Mouse (Mus musculus): ENCODE data around the gene Prcd.
"Not testable (repeated sequence)": the region's sequence is repeated elsewhere in the genome, so short reads cannot be mapped to it uniquely, and the experiment has no call there.

Gene Prcd

GRCm38 (mm10) chr11:116648213-116648921 lies 5.0 kb upstream of the Prcd start:
- DNase-seq (ENCODE audit: low spot score in 2 of 2), result peak; percentile 86 to 89

GRCm38 (mm10) chr11:116648976-116649375 lies 4.4 kb upstream of the Prcd start:
- no peak for DNase-seq (ENCODE audit: low spot score in 2 of 2)

DNA sequence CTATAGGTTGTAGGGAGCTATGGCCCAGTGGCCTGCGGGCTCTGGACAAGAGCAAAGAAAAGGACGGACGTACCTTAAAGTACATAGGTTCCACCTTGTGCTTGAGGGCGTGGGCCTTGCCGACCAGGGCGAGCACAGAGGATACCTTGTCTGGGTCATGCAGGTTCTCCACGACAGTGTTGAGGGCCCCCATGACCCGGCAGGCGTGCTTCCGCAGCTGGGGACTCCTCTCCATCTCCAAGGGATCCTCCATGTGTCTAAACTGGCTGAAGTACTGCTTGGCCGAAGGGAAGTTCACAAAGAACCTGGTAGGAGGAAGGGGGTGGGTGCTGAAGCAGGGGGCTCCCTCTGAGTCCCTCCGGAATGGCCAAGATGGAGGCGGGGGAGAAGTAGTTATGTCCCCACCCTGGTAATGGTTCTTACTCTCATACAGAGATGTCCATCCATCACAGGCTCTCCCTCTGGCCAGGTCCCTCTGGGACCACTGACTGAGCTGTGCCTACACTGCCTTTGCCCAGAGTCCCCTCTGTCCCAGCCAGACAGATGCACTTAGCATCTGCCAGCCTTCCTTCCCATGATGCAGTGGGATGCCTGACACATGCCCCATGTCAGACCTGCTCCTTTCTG lies 3.5 kb upstream of the Prcd start:
- no peak for DNase-seq (ENCODE audit: low spot score in 2 of 2)

DNA sequence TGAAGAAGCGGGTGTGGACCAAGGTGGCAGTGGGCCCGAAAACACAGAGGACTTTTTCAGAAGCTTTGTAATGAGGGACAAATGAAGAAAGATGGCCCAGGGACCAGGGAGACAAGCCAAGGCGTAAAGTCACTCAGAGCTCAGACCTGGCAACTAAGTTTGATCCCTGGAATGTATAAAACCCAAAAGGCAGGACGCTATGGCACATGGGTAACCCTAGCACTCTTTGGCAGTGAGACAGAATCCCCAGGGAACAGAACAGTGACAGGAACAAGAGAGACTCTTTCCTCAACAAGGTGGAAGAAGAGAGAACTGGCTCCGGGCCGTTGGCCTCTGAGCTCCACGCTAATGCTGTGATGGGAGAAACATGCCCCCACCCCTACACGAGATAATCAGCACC lies 2.5 kb upstream of the Prcd start:
- DNase-seq (ENCODE audit: low spot score in 2 of 2), result no peak

- no peak for DNase-seq (ENCODE audit: low spot score in 2 of 2)
Observed at GRCm38 (mm10) chr11:116651339-116651738, 2.0 kb upstream of the Prcd start.

DNA sequence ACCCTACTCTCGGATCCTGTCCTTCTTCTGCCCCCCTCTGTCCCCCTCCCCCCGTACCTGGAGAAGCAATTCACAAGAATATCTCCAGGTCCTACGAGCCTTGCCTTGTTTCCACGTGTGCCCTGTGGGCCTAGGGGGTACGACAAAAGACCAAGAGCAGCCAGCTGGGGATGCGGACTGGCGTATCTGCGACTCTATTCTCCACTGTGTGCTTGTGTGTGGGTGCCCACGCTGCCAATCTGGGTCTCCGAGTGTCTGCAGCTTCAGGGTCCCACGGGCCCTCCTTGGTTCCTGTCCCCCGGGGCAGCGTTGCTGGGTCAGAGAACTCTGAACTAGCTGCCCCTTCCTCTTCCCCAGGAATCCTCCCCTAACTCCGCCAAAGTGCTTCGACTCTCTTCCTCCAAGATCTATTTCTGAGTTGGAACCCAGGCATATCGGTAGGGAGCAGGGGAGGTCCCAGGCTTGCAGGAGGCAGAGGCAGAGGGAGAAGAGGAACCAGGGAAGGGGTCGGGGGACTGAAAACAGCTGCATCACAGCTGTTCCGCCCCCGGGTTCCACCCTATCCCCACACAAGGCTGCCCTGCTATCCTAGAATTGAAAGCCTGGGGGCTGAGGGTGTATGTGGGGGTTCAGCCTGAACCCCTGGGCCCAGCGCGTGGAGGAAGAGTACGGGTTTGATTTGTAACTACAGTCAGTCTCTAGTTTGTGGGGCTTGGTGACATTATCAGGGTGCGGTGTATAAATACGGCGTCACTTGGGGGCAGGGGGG lies 820 bp upstream of the Prcd start:
- DNase-seq (ENCODE audit: low spot score in 2 of 2), result no peak

- DNase-seq (ENCODE audit: low spot score in 2 of 2), result no peak
Observed at GRCm38 (mm10) chr11:116653709-116654221, 431 bp downstream of the Prcd start.

- DNase-seq (ENCODE audit: low spot score in 2 of 2), result peak; percentile 59 to 62
Observed at GRCm38 (mm10) chr11:116654255-116654821, 1.0 kb downstream of the Prcd start, which contains the start of gene Cygb. Cygb (minus strand) TSS chr11:116654313.

GRCm38 (mm10) chr11:116656348-116657191 lies 3.2 kb downstream of the Prcd start:
- no peak for DNase-seq (ENCODE audit: low spot score in 2 of 2)

- DNase-seq (ENCODE audit: low spot score in 2 of 2), result peak; percentile 95 to 97
Observed at GRCm38 (mm10) chr11:116657311-116658223, 4.2 kb downstream of the Prcd start.

DNA sequence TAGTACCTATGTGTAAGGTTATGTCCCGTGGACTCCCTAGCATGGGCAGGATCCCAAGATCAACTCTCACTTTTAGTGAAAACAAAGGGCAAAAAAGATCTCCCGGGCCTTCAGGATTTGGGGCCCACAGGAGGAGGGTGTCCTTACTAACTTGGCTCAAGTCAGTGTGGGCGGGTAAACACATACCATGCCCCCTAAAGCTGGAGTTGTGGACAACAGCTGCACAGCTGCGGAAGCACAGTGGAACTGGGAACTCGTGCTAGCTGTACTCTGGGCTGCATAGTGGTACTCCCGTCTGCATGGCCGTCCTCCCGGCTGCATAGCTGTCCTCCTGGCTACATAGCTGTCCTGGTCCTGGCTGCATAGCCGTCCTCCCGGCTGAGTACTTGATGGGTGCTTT lies 4.9 kb downstream of the Prcd start:
- no peak for DNase-seq (ENCODE audit: low spot score in 2 of 2)

- no peak for DNase-seq (ENCODE audit: low spot score in 2 of 2)
Observed at GRCm38 (mm10) chr11:116659027-116659621, 5.8 kb downstream of the Prcd start.

- no peak for DNase-seq (ENCODE audit: low spot score in 2 of 2)
Observed at GRCm38 (mm10) chr11:116660181-116660580, 6.8 kb downstream of the Prcd start.

DNA sequence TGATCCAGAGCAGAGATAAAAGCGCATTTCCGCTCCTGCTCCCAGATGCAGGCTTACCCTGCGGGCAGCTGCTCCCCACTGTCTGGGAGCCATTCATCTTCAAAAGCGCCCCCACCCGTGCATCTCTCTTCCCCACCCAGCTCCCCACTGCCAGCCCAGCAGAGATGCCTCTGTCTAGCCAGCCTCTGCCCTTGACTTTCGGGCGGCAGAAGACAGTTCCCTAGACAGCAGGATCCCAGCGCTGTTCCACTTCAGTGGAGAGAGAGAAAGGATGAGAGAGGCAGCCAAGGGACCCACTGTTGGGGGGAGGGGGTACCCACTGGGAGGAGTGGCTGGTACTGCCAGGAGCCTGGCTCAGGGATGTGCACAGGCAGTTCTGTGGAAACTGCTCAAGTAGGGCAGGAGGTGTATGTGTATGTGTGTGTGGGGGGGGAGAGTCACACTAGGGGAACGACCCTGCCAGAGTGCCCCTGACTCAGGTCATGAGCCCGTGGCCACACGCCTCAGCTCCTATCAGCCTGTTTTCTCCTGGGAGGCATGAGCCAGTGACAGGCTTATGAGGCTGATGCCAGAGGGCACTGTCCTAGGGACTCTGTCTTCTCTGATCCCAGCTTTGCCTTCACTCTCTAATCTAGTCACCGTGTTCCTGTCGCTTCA lies 8.1 kb downstream of the Prcd start:
- no peak for DNase-seq (ENCODE audit: low spot score in 2 of 2)

DNA sequence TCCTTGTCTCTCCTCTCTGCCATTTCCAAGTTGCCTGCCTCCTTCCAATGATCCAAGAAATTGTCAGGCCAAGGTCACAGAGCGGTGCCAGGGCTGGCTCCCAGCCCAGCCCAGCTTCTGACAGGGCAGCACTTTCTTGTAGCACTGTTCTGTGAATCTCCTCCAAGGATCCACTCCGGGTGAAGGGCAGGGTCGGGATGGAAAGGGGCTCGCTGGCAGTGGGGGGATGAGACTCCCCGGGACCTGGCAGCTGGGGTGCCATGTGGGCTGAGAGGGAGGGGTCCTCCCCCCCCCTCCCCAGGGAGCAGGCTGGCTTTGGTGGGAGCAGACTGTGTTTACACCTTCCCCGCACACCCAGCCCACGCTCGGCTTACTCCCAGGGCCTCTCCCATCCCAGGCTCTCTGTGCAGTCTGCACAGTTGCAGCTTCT lies 8.6 kb downstream of the Prcd start:
- no peak for DNase-seq (ENCODE audit: low spot score in 2 of 2)

GRCm38 (mm10) chr11:116665289-116665688 lies 12.0 kb downstream of the Prcd start:
- DNase-seq (ENCODE audit: low spot score in 2 of 2), result peak in 1 of 2 experiments; percentile 0

GRCm38 (mm10) chr11:116666566-116666965 lies 13.2 kb downstream of the Prcd start:
- DNase-seq (ENCODE audit: low spot score in 2 of 2), result peak in 1 of 2 experiments; percentile 63

GRCm38 (mm10) chr11:116667012-116667411 lies 13.7 kb downstream of the Prcd start:
- DNase-seq (ENCODE audit: low spot score in 2 of 2), result not testable (repeated sequence)

DNA sequence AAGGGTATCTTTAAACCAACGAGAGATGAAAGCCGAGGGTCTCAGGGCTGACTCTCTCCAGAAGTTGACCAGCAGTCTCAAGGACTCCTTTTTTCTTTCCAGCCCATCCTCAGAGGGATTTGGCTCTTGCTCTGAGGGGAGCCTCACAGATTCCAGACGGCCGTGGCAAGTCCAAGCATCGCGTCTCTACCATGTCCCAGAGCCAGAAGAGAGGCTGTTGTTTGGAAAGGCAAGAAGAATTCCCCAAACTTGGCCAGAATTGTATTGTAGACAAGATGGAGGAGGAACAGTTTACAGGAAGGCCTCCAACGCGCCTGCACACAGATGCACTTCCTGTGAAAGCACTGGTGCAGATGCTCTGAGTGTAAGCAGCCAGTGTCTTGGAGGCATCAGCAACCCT lies 14.6 kb downstream of the Prcd start:
- DNase-seq (ENCODE audit: low spot score in 2 of 2), result no peak

Data from heart, adult 9 months (tissue).